Mouse (Mus musculus): ENCODE measurements around the gene Wwox. TPM values are rescaled to one million over a fixed set of nuclear protein-coding genes. Genes with fewer than 3 reads are reported as not detected.

The Wwox gene
- total and polyA plus RNA-seq, 3 experiments, result 7.8 to 11.5 (median 9.1) TPM

GRCm38 (mm10) chr8:114847666-114848065 is 408.2 kb downstream of the Wwox start:
- DNase-seq (ENCODE audit: extremely low read depth), result no peak
- dilution Hi-C loops (cut with MboI; ENCODE audit: extremely low pct_ligation_motif_present, extremely low pct_unique_long_range_greater_than_20kb, low sequenced_read_pairs), result no loop called here

DNA sequence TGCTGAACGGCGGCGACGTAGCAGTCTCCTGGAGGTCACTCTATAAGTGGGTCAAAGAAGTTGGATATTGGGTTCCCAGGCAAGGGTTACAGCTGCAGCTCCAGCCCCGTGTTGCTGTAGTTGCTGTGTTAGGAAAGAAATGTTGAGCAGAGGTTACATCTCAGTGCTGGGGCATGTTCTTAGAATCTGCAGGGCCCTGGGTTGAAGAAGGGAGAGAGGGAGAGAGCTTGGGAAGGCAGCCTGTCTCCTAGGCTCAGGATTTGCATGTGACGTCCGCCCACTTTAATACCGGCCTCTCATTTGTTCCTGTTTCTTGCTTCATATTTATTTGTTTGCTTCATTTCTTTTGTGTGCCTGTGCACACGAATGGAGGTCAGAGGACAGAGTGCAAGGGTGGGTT is 410.0 kb downstream of the Wwox start:
- TF ChIP-seq KAT2A (IDR thresholded peaks at IDR 0.05; ENCODE audit: insufficient replicate concordance, low read length) (no peak), MAX (IDR thresholded peaks at IDR 0.05; ENCODE audit: low read length) (no peak), RCOR1 (conservative IDR thresholded peaks at IDR 0.05; ENCODE audit: low read depth, low read length) (no peak), UBTF (IDR thresholded peaks at IDR 0.05; ENCODE audit: low read depth, low read length) (no peak), MAFK (IDR thresholded peaks at IDR 0.05; ENCODE audit: insufficient replicate concordance, low read length) (no peak), ETS1 (conservative IDR thresholded peaks at IDR 0.05; ENCODE audit: low read depth, low read length) (no peak), NELFE (IDR thresholded peaks at IDR 0.05; ENCODE audit: low read depth, low read length) (no peak), IRF4 (IDR thresholded peaks at IDR 0.05; ENCODE audit: low read depth, low read length) (no peak), CTCF (conservative IDR thresholded peaks at IDR 0.05 in 1 of 2, IDR thresholded peaks at IDR 0.05 in 1 of 2; ENCODE audit: low read depth in 2 of 2, low read length in 2 of 2) (no peak), BHLHE40 (IDR thresholded peaks at IDR 0.05; ENCODE audit: low read depth, low read length) (no peak), ZKSCAN1 (IDR thresholded peaks at IDR 0.05; ENCODE audit: borderline replicate concordance, low read depth, low read length) (no peak), CHD2 (IDR thresholded peaks at IDR 0.05; ENCODE audit: low read length) (no peak), ZMIZ1 (IDR thresholded peaks at IDR 0.05; ENCODE audit: low read depth, low read length) (no peak), POLR2A (IDR thresholded peaks at IDR 0.05; ENCODE audit: low read depth, low read length) (no peak)
- dilution Hi-C loops (cut with MboI; ENCODE audit: extremely low pct_ligation_motif_present, extremely low pct_unique_long_range_greater_than_20kb, low sequenced_read_pairs) (no loop called here), in situ Hi-C loops (cut with MboI; ENCODE audit: low pct_ligation_motif_present, low pct_unique_long_range_greater_than_20kb, low sequenced_read_pairs) (no loop called here)
- H3K36me3 ChIP-seq (replicated peaks in 1 of 2; ENCODE audit: control insufficient read depth in 1 of 2, insufficient read depth in 1 of 2, low read length in 1 of 2), result no peaks in the 10 kb centered on the region
- no peaks in the 10 kb centered on the region for H3K27me3 ChIP-seq (replicated peaks)
- no peak overlapping the region for H3K4me2 ChIP-seq (ENCODE audit: insufficient read depth, low read depth, poor library complexity, severe bottlenecking)
- no peak for DNase-seq (ENCODE audit: extremely low read depth)
- H3K9me3 ChIP-seq (replicated peaks; ENCODE audit: low read length), result no peaks in the 10 kb centered on the region
- no peak overlapping the region for H3K27ac ChIP-seq (ENCODE audit: insufficient read depth, low read depth)
- peaks cover 0 to 23% of the 10 kb centered on the region in 2 experiments; a peak in 2 of 4 replicates for H3K4me1 ChIP-seq (ENCODE audit: control insufficient read depth in 1 of 2, insufficient read depth in 2 of 2)
- no peak overlapping the region for H3K4me3 ChIP-seq (replicated peaks in 1 of 3; ENCODE audit: low read depth in 2 of 3, low read length in 2 of 3, poor library complexity in 1 of 3)
- H3K79me2 ChIP-seq (replicated peaks; ENCODE audit: control insufficient read depth, extremely low read depth, insufficient read depth, poor library complexity, severe bottlenecking), result no peaks in the 10 kb centered on the region
- H3K9ac ChIP-seq (ENCODE audit: insufficient read depth, low read depth), result no peak overlapping the region

More at GRCm38 (mm10) chr8:114847666-114848065, 408.2 kb downstream of the Wwox start:
- Histone ChIP-seq H3K4me3 (replicated peaks in 1 of 3; ENCODE audit: low read depth in 2 of 3, low read length in 2 of 3, poor library complexity in 1 of 3) (no peak overlapping the region), H3K4me2 (ENCODE audit: insufficient read depth, low read depth, poor library complexity, severe bottlenecking) (no peak overlapping the region), H3K9me3 (replicated peaks; ENCODE audit: low read length) (no peaks in the 10 kb centered on the region), H3K4me1 (ENCODE audit: control insufficient read depth in 1 of 2, insufficient read depth in 2 of 2) (peaks cover 0 to 23% of the 10 kb centered on the region in 2 experiments; a peak in 2 of 4 replicates), H3K27ac (ENCODE audit: insufficient read depth, low read depth) (no peak overlapping the region), H3K9ac (ENCODE audit: insufficient read depth, low read depth) (no peak overlapping the region), H3K79me2 (replicated peaks; ENCODE audit: control insufficient read depth, extremely low read depth, insufficient read depth, poor library complexity, severe bottlenecking) (no peaks in the 10 kb centered on the region), H3K36me3 (replicated peaks in 1 of 2; ENCODE audit: control insufficient read depth in 1 of 2, insufficient read depth in 1 of 2, low read length in 1 of 2) (no peaks in the 10 kb centered on the region), H3K27me3 (replicated peaks) (no peaks in the 10 kb centered on the region)
- TF ChIP-seq MXI1 (IDR thresholded peaks at IDR 0.05; ENCODE audit: low read depth, low read length) (no peak), CTCF (conservative IDR thresholded peaks at IDR 0.05 in 1 of 2, IDR thresholded peaks at IDR 0.05 in 1 of 2; ENCODE audit: low read depth in 2 of 2, low read length in 2 of 2) (no peak)
- in situ Hi-C loops (cut with MboI; ENCODE audit: low pct_ligation_motif_present, low pct_unique_long_range_greater_than_20kb, low sequenced_read_pairs), result no loop called here
